Mouse (Mus musculus): ENCODE data around the gene Phc2. TPM values are rescaled to one million over a fixed set of nuclear protein-coding genes. Genes with fewer than 3 reads are reported as not detected.

The Phc2 gene
- polyA plus RNA-seq, 1 experiment from 2014 or later, result 20.8 TPM

DNA sequence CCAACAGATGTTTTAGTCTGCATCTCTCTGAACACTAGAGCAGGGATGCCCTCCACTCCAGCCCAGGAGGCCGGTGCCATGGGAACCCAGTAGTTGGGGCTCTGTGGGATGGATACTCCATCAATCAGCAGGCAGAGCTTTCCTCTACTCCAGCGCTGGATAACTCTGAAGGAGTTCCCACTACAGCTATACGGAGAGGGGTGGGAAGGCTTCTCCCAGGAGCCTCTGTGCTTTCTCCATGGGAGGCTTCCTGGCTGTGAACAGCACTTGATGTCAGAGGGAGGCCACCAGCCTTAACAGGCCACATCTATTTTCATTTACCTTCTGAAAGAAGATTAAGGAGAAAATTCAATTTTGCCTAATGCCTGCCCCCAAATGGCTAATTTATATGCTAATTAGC is 29.2 kb downstream of the Phc2 start:
- peaks cover 7% of the 10 kb centered on the region; the same call in 1 of the 2 replicates for H3K9me3 ChIP-seq (replicated peaks)
- H3K4me1 ChIP-seq, result peaks cover 41% of the 10 kb centered on the region
- no peak overlapping the region for H3K4me3 ChIP-seq
- 0 out of 2 replicates have a peak, but pooled peaks cover 5% of the 10 kb centered on the region for H3K27me3 ChIP-seq (ENCODE audit: low read depth, poor library complexity, severe bottlenecking)
- H3K36me3 ChIP-seq, result no peaks in the 10 kb centered on the region
- no peak for DNase-seq (ENCODE audit: low spot score)
- 47% methylated on average over 3 of the region's 3 CpGs for WGBS
- H3K27ac ChIP-seq (replicated peaks), result peak overlapping the region; percentile 55; the same call in 1 of the 2 replicates

DNA sequence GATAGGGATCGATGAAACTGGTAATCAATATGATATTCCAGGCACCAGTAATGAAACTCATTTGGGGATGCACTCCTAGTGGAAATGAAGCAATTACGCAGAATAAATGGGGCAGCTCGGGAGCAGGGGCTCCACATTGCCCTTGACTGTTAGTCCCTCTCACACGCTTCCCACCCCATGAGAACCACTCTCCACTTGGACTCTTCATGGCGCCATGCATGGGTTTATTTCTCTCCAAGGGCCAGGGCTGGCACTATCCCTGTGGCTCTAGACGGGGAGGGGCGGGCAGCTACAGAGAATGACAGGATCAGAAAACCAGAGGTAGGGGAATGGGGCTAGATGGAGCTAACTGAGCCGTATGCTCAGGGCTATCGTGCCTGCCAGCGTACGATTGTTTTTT is 29.6 kb downstream of the Phc2 start:
- Histone ChIP-seq H3K9me3 (replicated peaks) (peaks cover 7% of the 10 kb centered on the region; the same call in 1 of the 2 replicates), H3K27me3 (ENCODE audit: low read depth, poor library complexity, severe bottlenecking) (0 out of 2 replicates have a peak, but pooled peaks cover 5% of the 10 kb centered on the region), H3K4me3 (no peak overlapping the region), H3K36me3 (no peaks in the 10 kb centered on the region), H3K4me1 (peaks cover 40% of the 10 kb centered on the region), H3K27ac (replicated peaks) (no peak overlapping the region)
- DNase-seq (ENCODE audit: low spot score), result no peak
- WGBS, result 83% methylated on average over 11 of the region's 11 CpGs

DNA sequence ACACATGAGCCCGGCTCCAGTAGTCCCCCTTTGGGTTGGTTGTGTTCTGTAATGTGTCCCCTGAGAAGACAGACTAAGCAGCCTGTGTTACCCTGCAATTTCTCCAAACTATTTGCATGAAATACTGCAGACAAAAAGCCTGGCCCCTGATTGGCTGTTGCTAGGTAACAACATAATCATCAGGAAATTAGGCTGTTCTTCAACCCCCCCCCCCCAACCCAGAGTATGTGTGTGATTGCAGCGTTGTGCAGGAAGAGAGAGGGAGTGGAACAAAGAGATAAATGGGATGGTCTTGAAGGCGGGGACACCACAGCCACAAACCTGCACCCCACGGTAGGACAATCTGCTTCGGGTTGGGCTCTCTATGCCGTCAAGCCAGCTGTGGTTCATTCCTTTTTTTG is 34.0 kb downstream of the Phc2 start:
- Histone ChIP-seq H3K27me3 (ENCODE audit: low read depth, poor library complexity, severe bottlenecking) (no peaks in the 10 kb centered on the region), H3K36me3 (no peaks in the 10 kb centered on the region), H3K4me1 (peaks cover 53% of the 10 kb centered on the region), H3K4me3 (no peak overlapping the region), H3K9me3 (replicated peaks) (peaks cover 7% of the 10 kb centered on the region; the same call in 1 of the 2 replicates), H3K27ac (replicated peaks) (no peak overlapping the region)
- WGBS, result 68% methylated on average over 6 of the region's 6 CpGs
- no peak for DNase-seq (ENCODE audit: low spot score)

DNA sequence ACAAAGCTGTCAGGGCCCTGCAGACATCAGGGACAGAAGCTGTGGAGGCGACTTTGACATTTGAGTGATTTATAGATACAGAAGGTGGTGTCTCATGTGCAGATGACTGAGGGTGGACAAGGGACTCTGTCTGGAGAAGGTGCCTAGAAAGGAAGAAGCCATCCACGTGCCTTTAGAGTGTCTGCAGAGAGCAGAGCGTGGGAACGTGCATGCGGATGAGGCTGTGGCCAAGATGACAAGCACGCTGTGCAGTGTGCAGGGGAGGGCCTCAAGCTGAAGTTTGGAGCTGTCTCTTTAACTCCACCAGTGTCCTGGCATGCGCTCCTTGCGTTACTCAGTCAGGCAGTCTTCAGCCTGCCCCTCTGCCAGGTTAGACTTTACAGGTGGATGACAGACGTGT is 34.5 kb downstream of the Phc2 start:
- Histone ChIP-seq H3K27ac (replicated peaks) (no peak overlapping the region), H3K27me3 (ENCODE audit: low read depth, poor library complexity, severe bottlenecking) (no peaks in the 10 kb centered on the region), H3K4me3 (no peak overlapping the region), H3K36me3 (no peaks in the 10 kb centered on the region), H3K4me1 (peaks cover 49% of the 10 kb centered on the region), H3K9me3 (replicated peaks) (peaks cover 7% of the 10 kb centered on the region; the same call in 1 of the 2 replicates)
- WGBS, result 88% methylated on average over 9 of the region's 9 CpGs
- DNase-seq (ENCODE audit: low spot score), result no peak

DNA sequence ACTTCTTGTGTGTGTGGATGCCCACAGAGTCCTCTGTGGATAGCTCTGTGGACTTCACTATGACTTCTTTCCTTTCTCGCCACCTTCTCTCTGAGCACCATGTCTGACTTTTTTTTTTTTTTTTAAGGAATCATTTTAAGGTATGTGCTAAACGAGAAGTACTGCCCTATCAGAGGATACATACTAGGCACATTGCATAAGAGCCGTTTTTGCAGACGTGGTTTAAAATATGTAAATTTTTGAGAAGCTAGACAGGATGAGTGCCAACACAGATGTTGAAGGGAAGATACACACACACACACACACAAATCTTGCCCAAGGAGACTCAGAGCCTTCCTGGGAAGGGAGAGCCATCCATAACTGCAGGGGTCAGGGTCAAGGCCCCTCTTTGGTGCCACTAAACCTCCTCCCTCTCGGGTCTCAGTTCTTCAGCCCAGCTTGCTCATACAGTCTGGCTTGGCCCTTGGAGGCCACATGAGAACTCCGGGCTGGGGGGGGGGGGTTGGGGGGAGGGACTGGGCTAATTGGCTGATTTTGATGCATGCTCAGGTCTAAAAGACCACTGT is 35.3 kb downstream of the Phc2 start:
- Histone ChIP-seq H3K4me1 (peaks cover 44% of the 10 kb centered on the region), H3K36me3 (no peaks in the 10 kb centered on the region), H3K27me3 (ENCODE audit: low read depth, poor library complexity, severe bottlenecking) (no peaks in the 10 kb centered on the region), H3K9me3 (replicated peaks) (peaks cover 7% of the 10 kb centered on the region; the same call in 1 of the 2 replicates), H3K27ac (replicated peaks) (no peak overlapping the region), H3K4me3 (no peak overlapping the region)
- 78% methylated on average over 6 of the region's 6 CpGs for WGBS
- DNase-seq (ENCODE audit: low spot score), result no peak

DNA sequence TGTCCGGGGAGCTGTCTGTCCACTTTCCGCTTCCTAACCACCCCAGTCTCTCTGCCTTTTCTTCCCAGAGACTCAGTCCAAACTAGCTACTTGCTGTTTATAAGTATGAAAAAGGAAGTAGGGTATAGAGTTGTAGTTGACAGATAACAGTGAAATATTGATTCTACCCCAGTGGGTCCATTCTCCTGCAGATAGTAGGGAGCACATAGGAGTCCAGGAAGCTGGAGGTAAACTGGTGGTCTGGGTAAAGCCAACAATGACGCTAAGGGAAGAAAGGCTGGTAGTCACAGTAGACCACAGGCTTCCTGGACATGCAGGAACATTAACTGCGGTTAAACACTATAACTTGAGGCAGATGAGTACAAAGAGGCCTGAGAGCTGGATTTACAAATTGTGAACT is 36.7 kb downstream of the Phc2 start:
- Histone ChIP-seq H3K9me3 (replicated peaks) (peaks cover 7% of the 10 kb centered on the region; the same call in 1 of the 2 replicates), H3K4me3 (no peak overlapping the region), H3K36me3 (no peaks in the 10 kb centered on the region), H3K27me3 (ENCODE audit: low read depth, poor library complexity, severe bottlenecking) (0 out of 2 replicates have a peak, but pooled peaks cover 6% of the 10 kb centered on the region), H3K27ac (replicated peaks) (no peak overlapping the region), H3K4me1 (peaks cover 39% of the 10 kb centered on the region)
- 89% methylated on average over 4 of the region's 4 CpGs for WGBS
- no peak for DNase-seq (ENCODE audit: low spot score)

DNA sequence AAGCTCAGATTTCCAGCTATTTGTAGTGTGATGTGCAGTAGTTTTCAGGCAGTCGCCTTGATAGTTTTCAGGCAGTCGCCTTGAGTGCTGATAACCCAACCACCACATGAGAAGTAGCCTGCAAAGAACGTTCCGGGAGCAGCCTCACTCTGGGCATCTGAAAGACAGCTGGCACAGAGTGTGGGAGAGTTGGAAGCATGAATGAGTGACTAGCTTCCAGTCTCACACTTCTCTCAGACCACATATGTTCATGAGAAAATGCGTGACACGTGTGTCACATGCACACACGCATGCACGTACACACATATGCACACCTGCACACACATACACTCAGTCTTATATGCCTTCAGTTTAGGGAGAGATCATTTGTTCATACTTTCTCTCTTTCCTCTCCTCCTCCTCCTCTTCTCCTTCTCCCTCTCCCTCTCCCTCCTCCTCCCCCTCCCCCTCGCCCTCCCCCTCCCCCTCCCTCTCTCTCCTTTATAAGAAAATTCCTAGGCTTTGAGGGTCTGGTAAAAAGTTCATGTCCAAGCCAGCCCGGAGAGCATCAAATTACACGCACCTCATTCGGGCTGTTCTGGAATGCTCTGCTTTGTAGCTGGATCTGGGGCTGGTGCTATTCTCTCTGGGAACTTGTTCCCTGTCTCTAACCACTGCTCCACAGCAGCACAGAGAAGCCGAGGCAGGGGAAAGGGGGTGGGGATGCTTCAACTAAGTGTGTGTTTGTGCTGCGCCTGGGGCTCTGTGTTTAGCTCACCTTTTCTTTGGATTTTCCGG is 37.8 kb downstream of the Phc2 start:
- no peaks in the 10 kb centered on the region for H3K36me3 ChIP-seq
- H3K9me3 ChIP-seq (replicated peaks), result peaks cover 4% of the 10 kb centered on the region; the same call in 1 of the 2 replicates
- DNase-seq (ENCODE audit: low spot score), result no peak
- H3K27ac ChIP-seq (replicated peaks), result no peak overlapping the region; the same call in 1 of the 2 replicates
- peaks cover 42% of the 10 kb centered on the region for H3K4me1 ChIP-seq
- H3K27me3 ChIP-seq (ENCODE audit: low read depth, poor library complexity, severe bottlenecking), result 0 out of 2 replicates have a peak, but pooled peaks cover 8% of the 10 kb centered on the region
- WGBS, result 73% methylated on average over 15 of the region's 15 CpGs
- no peak overlapping the region for H3K4me3 ChIP-seq

DNA sequence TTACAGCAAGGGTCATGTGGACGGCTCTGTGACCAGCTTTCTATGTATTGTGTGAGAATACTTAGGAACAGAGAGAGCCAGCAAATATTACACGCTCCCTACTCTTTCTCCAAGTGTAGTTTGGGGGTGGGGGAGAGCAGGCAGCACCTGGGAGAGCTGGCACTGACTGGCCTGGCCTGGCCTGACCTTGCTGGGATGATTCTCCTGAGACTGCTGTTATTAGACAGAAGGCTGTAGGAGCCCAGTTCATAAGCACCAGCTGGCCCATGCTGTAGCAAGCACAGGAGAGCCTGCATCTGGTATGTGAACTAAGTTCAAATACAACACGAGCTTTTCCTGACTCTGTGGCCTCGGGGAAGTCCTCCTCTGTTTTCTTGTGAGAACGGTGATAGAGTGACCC is 38.7 kb downstream of the Phc2 start:
- Histone ChIP-seq H3K27ac (replicated peaks) (peak overlapping the region; percentile 53; the same call in 1 of the 2 replicates), H3K9me3 (replicated peaks) (no peaks in the 10 kb centered on the region), H3K4me3 (no peak overlapping the region), H3K36me3 (no peaks in the 10 kb centered on the region), H3K4me1 (peaks cover 48% of the 10 kb centered on the region), H3K27me3 (ENCODE audit: low read depth, poor library complexity, severe bottlenecking) (0 out of 2 replicates have a peak, but pooled peaks cover 8% of the 10 kb centered on the region)
- no peak for DNase-seq (ENCODE audit: low spot score)
- 69% methylated on average over 5 of the region's 5 CpGs for WGBS

DNA sequence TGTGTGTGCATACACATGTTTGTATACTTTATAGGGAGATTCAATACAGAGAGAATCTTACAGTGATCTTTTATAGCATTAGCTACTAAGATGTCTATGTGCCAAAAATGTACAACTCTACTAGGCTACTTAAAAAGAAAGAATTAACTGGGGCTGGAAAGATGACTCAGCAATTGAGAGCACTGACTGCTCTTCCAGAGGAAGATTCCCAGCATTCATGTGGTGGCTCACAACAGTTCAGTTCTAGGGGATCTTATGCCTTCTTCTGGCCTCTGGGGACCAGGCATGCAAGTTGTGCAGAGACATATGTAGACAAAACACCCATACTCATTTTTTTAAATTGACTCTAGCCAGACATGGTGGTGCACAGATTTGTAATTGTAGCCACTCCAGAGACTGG is 39.8 kb downstream of the Phc2 start:
- no peaks in the 10 kb centered on the region for H3K9me3 ChIP-seq (replicated peaks)
- no peak for DNase-seq (ENCODE audit: low spot score)
- H3K27ac ChIP-seq (replicated peaks), result no peak overlapping the region
- H3K36me3 ChIP-seq, result no peaks in the 10 kb centered on the region
- 0 out of 2 replicates have a peak, but pooled peaks cover 8% of the 10 kb centered on the region for H3K27me3 ChIP-seq (ENCODE audit: low read depth, poor library complexity, severe bottlenecking)
- H3K4me3 ChIP-seq, result no peak overlapping the region
- peaks cover 44% of the 10 kb centered on the region for H3K4me1 ChIP-seq

DNA sequence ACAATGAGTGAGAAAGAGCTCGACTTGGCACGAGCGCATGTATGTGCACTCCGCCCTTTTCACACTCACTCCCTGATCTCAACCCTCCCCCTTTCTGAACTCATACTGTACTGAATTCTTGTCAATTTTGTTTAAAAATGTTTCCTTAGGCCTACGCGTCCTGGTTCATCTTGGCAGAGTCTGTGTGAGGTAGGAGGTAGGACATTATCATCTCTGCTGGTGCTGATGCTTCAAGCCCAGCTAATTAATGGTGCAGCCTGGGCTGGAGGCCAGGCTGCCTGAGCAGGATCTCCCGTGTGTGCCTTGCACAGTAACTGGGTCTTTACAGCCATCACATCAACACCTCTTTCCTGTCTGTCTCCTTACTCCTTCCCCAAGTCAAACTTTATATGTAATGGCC is 40.6 kb downstream of the Phc2 start:
- Histone ChIP-seq H3K4me1 (peaks cover 40% of the 10 kb centered on the region), H3K9me3 (replicated peaks) (no peaks in the 10 kb centered on the region), H3K4me3 (no peak overlapping the region), H3K27me3 (ENCODE audit: low read depth, poor library complexity, severe bottlenecking) (0 out of 2 replicates have a peak, but pooled peaks cover 8% of the 10 kb centered on the region), H3K27ac (replicated peaks) (no peak overlapping the region), H3K36me3 (no peaks in the 10 kb centered on the region)
- WGBS, result 87% methylated on average over 7 of the region's 7 CpGs
- DNase-seq (ENCODE audit: low spot score), result no peak

DNA sequence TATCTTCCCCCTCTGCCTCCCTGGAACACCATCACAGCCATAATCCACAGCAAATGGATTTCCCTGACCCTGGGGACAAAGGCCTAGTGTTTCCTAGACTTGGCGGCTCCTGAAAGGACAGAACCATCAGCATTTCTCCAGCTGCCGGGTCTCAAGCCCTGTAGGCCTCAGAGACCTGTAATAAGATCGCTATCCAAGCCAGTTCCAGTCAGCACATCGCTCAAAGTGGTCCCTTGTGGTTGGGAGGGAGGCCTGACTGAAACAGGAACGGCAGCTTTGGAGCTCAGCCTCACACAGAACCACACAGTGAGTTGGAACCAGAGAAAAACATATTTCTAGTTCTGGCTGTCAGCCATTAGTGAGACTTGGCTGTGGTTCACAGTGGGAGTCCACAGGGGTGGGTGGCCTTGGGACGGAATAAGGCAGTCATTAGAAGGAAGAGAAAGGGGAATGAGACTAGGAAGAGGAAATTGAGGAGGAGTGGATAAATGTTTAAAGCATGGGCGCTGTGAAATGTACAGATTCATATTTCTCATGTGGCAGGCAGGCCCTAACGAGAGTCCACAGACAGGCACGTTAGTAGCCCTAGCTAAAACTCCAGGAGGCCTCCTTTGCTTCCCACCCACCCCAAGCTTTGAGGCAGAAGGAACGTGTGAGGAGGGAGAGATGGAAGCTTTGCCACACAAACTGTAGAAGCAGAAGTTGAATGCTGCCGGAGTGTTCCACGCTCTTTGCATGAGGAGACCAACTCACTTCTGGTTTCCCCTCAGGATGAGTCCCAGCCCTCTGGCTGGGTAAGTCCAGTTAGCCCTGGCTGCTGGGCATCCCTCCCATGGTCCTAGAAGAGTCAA is 43.7 kb downstream of the Phc2 start:
- no peaks in the 10 kb centered on the region for H3K36me3 ChIP-seq
- 71% methylated on average over 12 of the region's 12 CpGs for WGBS
- DNase-seq (ENCODE audit: low spot score), result no peak
- no peaks in the 10 kb centered on the region for H3K9me3 ChIP-seq (replicated peaks)
- peak overlapping the region; percentile 61 for H3K27ac ChIP-seq (replicated peaks)
- 0 out of 2 replicates have a peak, but pooled peaks cover 8% of the 10 kb centered on the region for H3K27me3 ChIP-seq (ENCODE audit: low read depth, poor library complexity, severe bottlenecking)
- H3K4me1 ChIP-seq, result peaks cover 20% of the 10 kb centered on the region
- no peak overlapping the region for H3K4me3 ChIP-seq

DNA sequence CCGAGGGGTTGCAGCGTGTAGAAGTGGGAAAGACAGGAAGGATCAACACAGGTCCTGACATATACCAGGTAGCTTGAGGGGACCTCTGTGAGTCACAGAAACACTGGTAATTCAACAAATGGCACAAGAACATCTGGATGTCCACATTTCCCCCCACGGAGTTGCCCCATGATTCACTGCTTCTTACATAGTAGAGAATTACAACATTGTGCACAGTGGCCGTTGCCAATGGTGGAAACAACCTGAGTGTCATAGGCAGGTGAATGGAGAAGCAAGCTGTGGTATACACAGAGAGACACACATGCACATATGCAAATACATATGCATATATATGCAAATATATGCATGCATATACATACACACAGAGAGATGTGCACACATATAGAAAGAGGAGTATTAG is 45.4 kb downstream of the Phc2 start:
- no peaks in the 10 kb centered on the region for H3K36me3 ChIP-seq
- no peak overlapping the region for H3K4me3 ChIP-seq
- no peak overlapping the region for H3K27ac ChIP-seq (replicated peaks)
- WGBS, result 92% methylated on average over 4 of the region's 4 CpGs
- H3K4me1 ChIP-seq, result peaks cover 16% of the 10 kb centered on the region
- no peak for DNase-seq (ENCODE audit: low spot score)
- no peaks in the 10 kb centered on the region for H3K9me3 ChIP-seq (replicated peaks)
- 0 out of 2 replicates have a peak, but pooled peaks cover 8% of the 10 kb centered on the region for H3K27me3 ChIP-seq (ENCODE audit: low read depth, poor library complexity, severe bottlenecking)

Data from midbrain, embryonic 10.5 days (tissue).